Comparison of ENCODE assay signal across 12 mouse cellular contexts in the genomic region with DNA sequence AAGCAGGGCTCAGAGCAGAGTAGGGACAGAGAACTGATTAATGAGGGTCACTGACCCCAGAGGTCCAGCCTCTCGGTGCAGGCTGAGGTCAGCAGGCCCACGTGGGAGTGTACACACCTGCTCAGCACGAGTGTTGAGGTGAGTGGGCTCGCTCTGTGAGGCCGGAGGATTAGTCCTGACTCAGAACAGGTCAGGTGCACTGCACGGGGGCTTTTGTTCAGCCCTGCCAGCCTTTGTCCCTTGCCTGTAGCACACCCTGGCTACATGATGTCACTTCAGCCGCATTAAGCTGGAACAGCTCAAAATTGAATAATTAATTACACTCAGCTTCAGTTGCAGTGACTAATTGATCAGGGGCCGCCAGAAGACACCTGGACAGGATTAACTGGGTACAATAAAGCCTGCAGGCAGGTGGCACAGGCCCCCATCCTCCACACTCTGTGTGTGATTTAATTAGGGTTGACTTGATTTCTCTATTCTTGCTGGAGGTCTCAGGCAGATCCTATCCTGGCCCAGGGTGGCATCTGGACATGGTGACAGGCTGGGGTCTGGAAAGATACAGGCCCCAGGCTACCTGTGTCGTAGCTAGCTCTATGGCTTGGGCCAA. TPM values are rescaled to one million over a fixed set of nuclear protein-coding genes. Genes with fewer than 3 reads are reported as not detected.
DNase-seq lines count a peak whose midpoint lies in the region; ATAC-seq and TF ChIP-seq lines count a peak whose summit lies in the region.
"Had no signal": no experiment of that assay in that cellular context is flagged by ENCODE, and none has a peak within 500 bp of the region (broad histone marks: within the 10 kb centered on the region; RNA-seq: fewer than 3 reads in every experiment).

No protein-coding gene starts in this region.

- H3K36me3 ChIP-seq in forebrain, embryonic 10.5 days (replicated peaks): no peaks in the 10 kb centered on the region
- no peaks in the 10 kb centered on the region for H3K36me3 ChIP-seq in forebrain, postnatal 0 days (ENCODE audit: insufficient read depth)
- no peaks in the 10 kb centered on the region for H3K36me3 ChIP-seq in embryonic facial prominence, embryonic 12.5 days
- no peaks in the 10 kb centered on the region for H3K36me3 ChIP-seq in intestine, embryonic 16.5 days (ENCODE audit: control insufficient read depth, insufficient read depth, low read length)
- no peaks in the 10 kb centered on the region for H3K36me3 ChIP-seq in midbrain, embryonic 15.5 days (replicated peaks)
- H3K36me3 ChIP-seq: embryonic facial prominence, embryonic 15.5 days had no signal

- H3K4me3 ChIP-seq in forebrain, embryonic 10.5 days: peak overlapping the region; percentile 21; the same call in 1 of the 2 replicates
- H3K4me3 ChIP-seq in forebrain, postnatal 0 days (ENCODE audit: low read depth, low read length): no peak overlapping the region
- H3K4me3 ChIP-seq in embryonic facial prominence, embryonic 12.5 days: no peak overlapping the region
- H3K4me3 ChIP-seq in intestine, embryonic 16.5 days (ENCODE audit: low read length): no peak overlapping the region
- no peak overlapping the region for H3K4me3 ChIP-seq in midbrain, embryonic 15.5 days
- H3K4me3 ChIP-seq: embryonic facial prominence, embryonic 15.5 days had no signal

- no peak for TF ChIP-seq CTCF in forebrain, postnatal 0 days (IDR thresholded peaks at IDR 0.05; ENCODE audit: low read depth)

- DNase-seq in forebrain, embryonic 10.5 days (ENCODE audit: extremely low spot score, low spot score): peak; percentile 66
- DNase-seq in forebrain, postnatal 0 days: no peak
- no peak for DNase-seq in right cerebral cortex, postnatal 4 days
- DNase-seq in ovary, postnatal 36 days (ENCODE audit: low spot score): no peak
- DNase-seq: right cerebral cortex, postnatal 14 days had no signal

- WGBS in forebrain, embryonic 10.5 days: 4% methylated on average over 9 of the region's 9 CpGs
- WGBS in forebrain, postnatal 0 days: 27% methylated on average over 9 of the region's 9 CpGs
- WGBS in embryonic facial prominence, embryonic 12.5 days: 24% methylated on average over 9 of the region's 9 CpGs
- WGBS in intestine, embryonic 16.5 days: 46% methylated on average over 9 of the region's 9 CpGs
- 18% methylated on average over 9 of the region's 9 CpGs for WGBS in midbrain, embryonic 15.5 days

- peak overlapping the region; percentile 88 for H3K27ac ChIP-seq in forebrain, embryonic 10.5 days
- H3K27ac ChIP-seq in forebrain, postnatal 0 days (ENCODE audit: low read depth, low read length): no peak overlapping the region
- H3K27ac ChIP-seq in embryonic facial prominence, embryonic 12.5 days: peak overlapping the region; percentile 24; the same call in 1 of the 2 replicates
- no peak overlapping the region for H3K27ac ChIP-seq in intestine, embryonic 16.5 days (ENCODE audit: low read length)
- no peak overlapping the region for H3K27ac ChIP-seq in midbrain, embryonic 15.5 days
- H3K27ac ChIP-seq: macrophage had no signal

- no peak for ATAC-seq in forebrain, postnatal 0 days
- ATAC-seq in embryonic facial prominence, embryonic 12.5 days (ENCODE audit: insufficient number of reproducible peaks, insufficient read depth, low FRiP score, low TSS enrichment): no peak
- peak; percentile 36 for ATAC-seq in intestine, embryonic 16.5 days
- peak; percentile 50; the same call in 1 of the 2 replicates for ATAC-seq in midbrain, embryonic 15.5 days (replicated peaks)
- no peak for ATAC-seq in cerebellum, adult (ENCODE audit: insufficient number of reproducible peaks, low FRiP score, low TSS enrichment)

- H3K9me3 ChIP-seq in forebrain, embryonic 10.5 days: no peaks in the 10 kb centered on the region
- H3K9me3 ChIP-seq in forebrain, postnatal 0 days (ENCODE audit: low read length): no peaks in the 10 kb centered on the region
- no peaks in the 10 kb centered on the region for H3K9me3 ChIP-seq in embryonic facial prominence, embryonic 12.5 days
- H3K9me3 ChIP-seq in intestine, embryonic 16.5 days (ENCODE audit: control insufficient read depth, low read length): no peaks in the 10 kb centered on the region
- H3K9me3 ChIP-seq in midbrain, embryonic 15.5 days: no peaks in the 10 kb centered on the region
- H3K9me3 ChIP-seq: embryonic facial prominence, embryonic 15.5 days had no signal

- H3K4me1 ChIP-seq in forebrain, embryonic 10.5 days: peaks cover 83% of the 10 kb centered on the region
- no peaks in the 10 kb centered on the region for H3K4me1 ChIP-seq in forebrain, postnatal 0 days (ENCODE audit: insufficient read depth)
- H3K4me1 ChIP-seq in embryonic facial prominence, embryonic 12.5 days: peaks cover 38% of the 10 kb centered on the region
- H3K4me1 ChIP-seq in intestine, embryonic 16.5 days (ENCODE audit: control insufficient read depth, insufficient read depth, low read length): peaks cover 43% of the 10 kb centered on the region
- H3K4me1 ChIP-seq in midbrain, embryonic 15.5 days: peaks cover 18% of the 10 kb centered on the region

- H3K9ac ChIP-seq in forebrain, postnatal 0 days: no peak overlapping the region
- H3K9ac ChIP-seq in embryonic facial prominence, embryonic 12.5 days: peak overlapping the region; percentile 19; the same call in 1 of the 2 replicates
- H3K9ac ChIP-seq in intestine, embryonic 16.5 days (ENCODE audit: low read depth, low read length): peak overlapping the region; percentile 48; the same call in 1 of the 2 replicates
- no peak overlapping the region for H3K9ac ChIP-seq in midbrain, embryonic 15.5 days
- H3K9ac ChIP-seq: embryonic facial prominence, embryonic 15.5 days had no signal

- peaks cover 87% of the 10 kb centered on the region for H3K27me3 ChIP-seq in forebrain, embryonic 10.5 days (ENCODE audit: poor library complexity, severe bottlenecking)
- no peaks in the 10 kb centered on the region; the same call in 1 of the 2 replicates for H3K27me3 ChIP-seq in forebrain, postnatal 0 days (ENCODE audit: insufficient read depth, low read length)
- no peaks in the 10 kb centered on the region for H3K27me3 ChIP-seq in embryonic facial prominence, embryonic 12.5 days
- H3K27me3 ChIP-seq in intestine, embryonic 16.5 days (replicated peaks; ENCODE audit: control insufficient read depth, insufficient read depth, low read length): no peaks in the 10 kb centered on the region
- H3K27me3 ChIP-seq in midbrain, embryonic 15.5 days (replicated peaks): no peaks in the 10 kb centered on the region

- no peak overlapping the region for H3K4me2 ChIP-seq in forebrain, postnatal 0 days (ENCODE audit: low read depth)
- H3K4me2 ChIP-seq in embryonic facial prominence, embryonic 12.5 days (replicated peaks): no peak overlapping the region
- no peak overlapping the region for H3K4me2 ChIP-seq in intestine, embryonic 16.5 days (ENCODE audit: low read depth, low read length)
- H3K4me2 ChIP-seq in midbrain, embryonic 15.5 days: no peak overlapping the region
- H3K4me2 ChIP-seq: embryonic facial prominence, embryonic 15.5 days had no signal

RNA-seq across cellular contexts. Expression of a gene that starts 57.0 kb away (rescaled TPM):
- polyA plus RNA-seq in forebrain, embryonic 10.5 days (2016; fragmentation: Nextera tagmentation; extraction: Ambion mirVana): 200 and 274 TPM in 2 replicates
- total RNA-seq in forebrain, postnatal 0 days (2014; rRNA removed): 16.5 and 35.8 TPM in 2 replicates
- 12.6 and 18.8 TPM in 2 replicates for polyA plus RNA-seq in forebrain, postnatal 0 days (2015; fragmentation: Nextera tagmentation; extraction: Ambion mirVana)
- 316 and 347 TPM in 2 replicates for polyA plus RNA-seq in embryonic facial prominence, embryonic 12.5 days (2016; fragmentation: Nextera tagmentation; extraction: Ambion mirVana)
- 325 and 385 TPM in 2 replicates for polyA plus RNA-seq in intestine, embryonic 16.5 days (2015; fragmentation: Nextera tagmentation; extraction: Ambion mirVana)
- polyA plus RNA-seq in midbrain, embryonic 15.5 days (2015; fragmentation: Nextera tagmentation; extraction: Ambion mirVana): 70.6 and 76.0 TPM in 2 replicates
- polyA plus RNA-seq: C2C12, macrophage had no signal

Comparison
In these comparisons a context has a peak if more than half of its experiments do, and no peak if none do; other contexts are left out.
1. H3K27ac ChIP-seq: peak in forebrain, embryonic 10.5 days (single experiment) and embryonic facial prominence, embryonic 12.5 days (single experiment); none in forebrain, postnatal 0 days (single experiment), intestine, embryonic 16.5 days (single experiment) and midbrain, embryonic 15.5 days (single experiment).
2. ATAC-seq: peak in intestine, embryonic 16.5 days (single experiment) and midbrain, embryonic 15.5 days (single experiment); none in forebrain, postnatal 0 days (single experiment), embryonic facial prominence, embryonic 12.5 days (single experiment) and cerebellum, adult (single experiment).
3. H3K9ac ChIP-seq: peak in embryonic facial prominence, embryonic 12.5 days (single experiment) and intestine, embryonic 16.5 days (single experiment); none in forebrain, postnatal 0 days (single experiment) and midbrain, embryonic 15.5 days (single experiment).